Mouse (Mus musculus) C2C12 (cell line): ENCODE data around the gene Col18a1.

Experiments
- CEBPB ChIP-seq: IDR thresholded peaks from one replicate; pipeline ENCODE4 v1.6.1; 2011; ENCODE audit warnings: low read depth, mild to moderate bottlenecking, control low read depth, moderate library complexity
- CTCF ChIP-seq: IDR thresholded peaks from one replicate; pipeline ENCODE4 v1.5.1; 2011; ENCODE audit not compliant: control insufficient read depth, insufficient read depth, insufficient read length
- MAX ChIP-seq: IDR thresholded peaks from one replicate; pipeline ENCODE4 v1.6.1; 2011; ENCODE audit warnings: mild to moderate bottlenecking, control low read depth
- USF1 ChIP-seq: IDR thresholded peaks from one replicate; pipeline ENCODE4 v1.6.1; 2011; ENCODE audit warnings: low read depth, mild to moderate bottlenecking, control low read depth, moderate library complexity

DNA sequence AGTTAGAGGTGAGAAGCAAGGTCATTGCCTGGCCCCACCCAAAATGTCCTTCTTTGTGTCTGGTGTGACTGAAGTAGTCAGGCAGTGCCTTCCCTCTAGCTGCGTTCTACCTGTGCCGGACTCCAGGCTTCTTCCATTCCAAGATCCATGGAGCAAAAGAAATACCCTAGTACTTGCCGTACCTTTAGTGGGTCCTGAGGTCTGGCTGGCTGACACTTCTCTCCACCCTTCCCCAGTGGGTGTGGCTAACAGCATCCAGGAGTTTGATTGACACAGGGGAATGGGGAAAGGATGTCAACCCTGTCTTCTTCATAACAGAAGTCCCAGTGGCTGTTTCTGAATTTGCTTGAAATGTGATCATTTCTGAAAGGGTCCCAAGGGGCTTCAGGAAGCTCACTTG, 117.7 kb downstream of the Col18a1 start:
- TF ChIP-seq CTCF (no peak), CEBPB (no peak), USF1 (no peak), MAX (no peak)
